Mouse (Mus musculus) layer of hippocampus, adult 2 months (tissue): ENCODE results near the gene Adamts17. TPM values are rescaled to one million over a fixed set of nuclear protein-coding genes. Genes with fewer than 3 reads are reported as not detected.

Experiments used
- DNase-seq, 2 experiments: peaks; one replicate each; pipeline ENCODE4 v3.0.0; 2022; ENCODE audit warnings: low spot score in 2 of 2
- H3K27ac ChIP-seq: fragments of 200-600 bp; 2 replicates; pipeline ENCODE4 v1.8.1; 2022
- H3K4me3 ChIP-seq: fragments of 200-600 bp; 2 replicates; pipeline ENCODE4 v1.8.1; 2022; ENCODE audit warnings: mild to moderate bottlenecking
- CTCF ChIP-seq: fragments of 200-600 bp; conservative IDR thresholded peaks from 2 replicates; pipeline ENCODE4 v1.8.1; 2022; ENCODE audit warnings: antibody characterized with exemption, mild to moderate bottlenecking, moderate library complexity
- total RNA-seq, 2 experiments: library from RNA; stranded (reverse); gene quantifications; 2 replicates each; pipeline ENCODE4 v1.2.3; 2021

Gene Adamts17
- total RNA-seq, 2 experiments from 2014 or later, result 27.3 to 32.7 TPM

GRCm38 (mm10) chr7:67036502-67037485 is 197.3 kb downstream of the Adamts17 start:
- Histone ChIP-seq H3K4me3 (no peak overlapping the region), H3K27ac (no peak overlapping the region)
- DNase-seq, result no peak
- TF ChIP-seq CTCF, result no peak

DNA sequence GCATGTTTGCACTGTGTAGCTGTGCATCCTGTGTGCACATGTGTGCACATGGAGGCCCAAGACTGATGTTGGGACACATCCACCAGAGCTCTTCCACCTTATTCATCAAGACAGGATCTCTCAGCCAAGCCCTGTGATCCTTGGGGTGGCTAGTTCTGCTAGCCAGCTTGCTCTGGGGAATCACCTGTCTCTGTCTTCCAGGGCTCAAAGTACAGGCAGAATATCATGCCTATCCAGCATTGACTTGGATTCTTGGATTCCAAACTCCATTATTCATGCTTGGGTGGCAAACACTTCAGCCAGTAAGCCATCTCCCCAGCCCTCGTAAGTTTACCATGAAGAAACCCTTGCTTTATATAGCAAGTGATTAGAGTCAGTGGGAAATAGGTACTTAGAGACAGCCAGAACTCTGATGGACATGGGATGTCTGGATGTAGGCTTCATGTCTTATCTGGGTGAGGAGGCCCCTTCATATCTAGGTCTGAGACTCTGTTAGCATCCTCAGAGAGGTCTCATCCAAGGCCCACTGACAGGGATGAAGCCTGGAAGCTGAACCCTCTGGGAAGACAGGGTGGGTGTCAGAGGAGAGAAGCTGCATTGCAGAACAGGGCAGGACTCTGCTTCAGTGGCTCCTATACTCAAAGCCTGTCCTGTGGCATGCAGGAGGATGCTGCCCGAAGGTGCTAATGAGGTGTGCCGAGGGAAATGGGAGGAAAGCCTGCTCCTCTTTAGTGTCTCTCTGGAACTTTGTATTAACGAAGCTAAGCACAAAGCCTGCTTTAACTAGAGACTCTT is 198.4 kb downstream of the Adamts17 start:
- no peak overlapping the region; the same call in 1 of the 2 replicates for H3K27ac ChIP-seq
- H3K4me3 ChIP-seq, result no peak overlapping the region
- TF ChIP-seq CTCF, result no peak
- no peak for DNase-seq

DNA sequence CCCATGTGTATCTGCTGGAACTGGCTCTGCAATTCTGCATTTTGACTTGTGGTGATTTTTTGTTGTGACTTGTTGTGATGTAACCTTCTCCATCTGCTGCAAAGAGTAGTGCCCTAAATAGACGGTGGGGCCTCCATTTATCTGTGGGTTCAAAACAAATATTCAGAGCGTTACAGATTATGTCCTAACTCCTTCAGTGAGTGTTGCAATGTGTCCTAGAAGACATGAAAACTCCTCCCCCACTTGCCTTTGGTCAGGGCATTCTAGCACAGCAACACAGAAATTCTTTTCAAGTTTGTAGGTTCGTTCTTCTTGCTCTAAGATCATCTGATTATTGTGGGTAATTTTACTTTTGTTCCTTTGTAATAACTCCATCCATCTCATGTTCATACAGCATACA is 199.6 kb downstream of the Adamts17 start:
- no peak overlapping the region for H3K4me3 ChIP-seq
- TF ChIP-seq CTCF, result no peak

GRCm38 (mm10) chr7:67039861-67040260 is 200.3 kb downstream of the Adamts17 start:
- no peak for TF ChIP-seq CTCF
- H3K27ac ChIP-seq, result no peak overlapping the region
- H3K4me3 ChIP-seq, result no peak overlapping the region
- DNase-seq, result no peak

More for the DNA sequence above, 199.6 kb downstream of the Adamts17 start:
- no peak for DNase-seq
- no peak overlapping the region for H3K27ac ChIP-seq

DNA sequence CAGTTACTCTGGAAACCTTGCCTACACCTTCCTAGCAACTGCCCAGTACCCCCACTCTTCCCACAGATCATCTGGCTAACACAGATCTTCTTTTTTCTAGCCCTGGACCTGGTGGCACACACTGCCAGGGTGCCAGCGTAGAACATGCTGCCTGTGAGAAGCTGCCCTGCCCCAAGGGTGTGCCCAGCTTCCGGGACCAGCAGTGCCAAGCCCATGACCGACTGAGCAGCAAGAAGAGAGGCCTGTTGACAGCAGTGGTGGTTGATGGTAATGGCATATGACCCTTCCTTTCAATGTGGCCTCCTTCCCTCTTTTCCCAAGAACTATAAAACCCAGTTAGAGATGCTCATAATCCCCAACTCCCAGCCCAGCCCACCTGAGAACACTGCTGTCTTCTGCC is 202.2 kb downstream of the Adamts17 start:
- H3K4me3 ChIP-seq, result no peak overlapping the region
- no peak overlapping the region for H3K27ac ChIP-seq
- DNase-seq, result no peak
- no peak for TF ChIP-seq CTCF

GRCm38 (mm10) chr7:67044121-67044817 is 204.7 kb downstream of the Adamts17 start:
- Histone ChIP-seq H3K4me3 (no peak overlapping the region), H3K27ac (peak overlapping the region; percentile 53)
- no peak for TF ChIP-seq CTCF
- no peak for DNase-seq

- H3K4me3 ChIP-seq, result no peak overlapping the region
- no peak for TF ChIP-seq CTCF
- H3K27ac ChIP-seq, result no peak overlapping the region
- DNase-seq, result no peak
Observed at GRCm38 (mm10) chr7:67045202-67045601, 205.7 kb downstream of the Adamts17 start.

- TF ChIP-seq CTCF, result no peak
- H3K27ac ChIP-seq, result peak overlapping the region; percentile 18; the same call in 1 of the 2 replicates
- DNase-seq, result no peak
- H3K4me3 ChIP-seq, result no peak overlapping the region
Observed at GRCm38 (mm10) chr7:67049206-67049605, 209.7 kb downstream of the Adamts17 start.

DNA sequence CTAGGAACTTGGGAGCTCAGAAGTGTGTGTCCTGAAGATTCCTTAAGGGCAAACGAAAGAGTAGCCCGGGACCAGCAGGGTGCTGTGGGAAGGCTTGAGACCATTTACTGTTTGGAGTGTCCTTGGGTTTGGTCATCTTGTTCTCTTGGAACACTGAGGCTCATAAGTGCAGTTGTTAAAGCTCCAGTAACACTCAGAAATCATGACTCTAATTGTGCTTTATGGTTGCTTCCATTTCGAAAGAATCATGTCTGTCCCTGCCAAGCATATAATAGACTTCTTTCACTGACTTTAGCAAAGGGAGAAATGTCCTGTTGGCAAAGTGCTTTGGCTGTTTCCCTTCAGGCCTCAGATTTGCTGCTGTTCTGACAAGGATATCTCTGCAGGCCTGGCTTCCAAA is 210.9 kb downstream of the Adamts17 start:
- DNase-seq, result no peak
- H3K27ac ChIP-seq, result no peak overlapping the region
- TF ChIP-seq CTCF, result no peak
- H3K4me3 ChIP-seq, result no peak overlapping the region

GRCm38 (mm10) chr7:67051089-67051718 is 211.7 kb downstream of the Adamts17 start:
- no peak for TF ChIP-seq CTCF
- DNase-seq, result no peak
- no peak overlapping the region for H3K4me3 ChIP-seq
- H3K27ac ChIP-seq, result no peak overlapping the region

GRCm38 (mm10) chr7:67054876-67055275 is 215.3 kb downstream of the Adamts17 start:
- no peak overlapping the region for H3K4me3 ChIP-seq
- no peak for TF ChIP-seq CTCF
- no peak for DNase-seq
- H3K27ac ChIP-seq, result peak overlapping the region; percentile 59; the same call in 1 of the 2 replicates

- no peak for TF ChIP-seq CTCF
- Histone ChIP-seq H3K4me3 (no peak overlapping the region), H3K27ac (peak overlapping the region; percentile 59)
- peak in 1 of 2 experiments; percentile 32 for DNase-seq
Observed at GRCm38 (mm10) chr7:67055510-67055909, 216.0 kb downstream of the Adamts17 start.
